Mouse (Mus musculus): ENCODE data around the gene Cyfip2.

Gene Cyfip2

DNA sequence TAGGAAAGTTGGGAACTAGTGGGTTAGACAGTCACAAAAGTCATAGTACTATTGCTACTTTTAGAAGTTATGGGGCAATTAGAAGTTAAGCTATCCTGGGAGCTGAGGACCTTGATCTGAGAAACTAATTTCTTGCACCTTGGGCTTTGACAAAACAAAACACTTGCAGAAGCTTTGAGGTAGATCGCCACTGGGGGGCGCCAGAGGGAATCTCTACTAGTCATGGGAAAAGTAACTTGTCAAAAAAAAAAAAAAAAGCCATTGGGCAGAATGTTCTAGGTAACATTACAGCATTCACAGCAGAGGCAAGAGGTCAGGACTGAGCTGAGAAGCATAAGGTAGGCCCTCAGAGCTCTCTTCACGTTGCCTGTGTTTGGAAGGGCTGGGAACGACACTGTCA lies 75.7 kb downstream of the Cyfip2 start:
- DNase-seq (ENCODE audit: low spot score): peak; percentile 74

DNA sequence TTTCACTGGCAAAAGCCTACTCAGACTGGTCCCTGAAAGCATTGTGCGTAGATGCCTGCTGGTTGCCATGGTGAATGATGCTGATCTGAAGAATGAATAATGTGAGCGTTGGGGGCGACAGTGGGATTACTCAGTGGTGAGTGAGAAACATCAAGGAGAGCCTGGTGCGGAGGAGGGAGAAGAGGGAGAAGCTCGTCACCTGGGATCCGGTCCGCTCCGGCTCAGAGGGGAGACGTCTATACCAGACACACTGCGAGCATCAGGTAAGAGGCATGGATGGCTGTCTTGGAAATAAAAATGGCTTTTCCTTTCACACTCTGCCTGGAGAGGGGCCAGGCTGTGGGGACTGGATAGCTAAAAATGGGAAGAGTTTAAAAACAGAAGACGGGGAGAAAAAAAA lies 77.3 kb downstream of the Cyfip2 start, which contains the start of gene Fndc9:
Gene Fndc9 (plus strand): TSS at position 198 of the 400 bp plus-strand sequence.
- DNase-seq (ENCODE audit: low spot score): peak; percentile 46

- DNase-seq (ENCODE audit: low spot score): no peak
Observed at GRCm38 (mm10) chr11:46233966-46234365, 78.7 kb downstream of the Cyfip2 start.

DNA sequence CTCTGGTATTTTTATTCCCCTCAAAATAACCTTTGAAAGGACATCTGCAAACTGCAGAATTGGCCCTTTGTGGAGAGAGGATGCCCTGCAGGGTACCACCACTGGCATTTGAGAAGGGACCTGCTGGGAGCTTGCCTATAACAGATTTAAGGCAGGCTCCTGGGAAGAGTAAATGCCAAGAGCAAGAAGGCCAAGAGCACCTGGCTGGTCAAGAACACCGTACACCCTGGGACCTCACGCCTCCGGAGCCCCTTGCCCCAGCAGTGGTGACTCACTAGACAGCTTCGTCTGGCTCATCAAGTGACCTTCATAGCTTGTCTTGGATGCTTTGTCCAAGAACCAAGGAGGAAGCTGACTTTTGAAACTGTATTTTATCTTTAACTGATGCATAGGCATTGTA lies 79.9 kb downstream of the Cyfip2 start:
- DNase-seq (ENCODE audit: low spot score): no peak

GRCm38 (mm10) chr11:46230184-46230583 lies 82.5 kb downstream of the Cyfip2 start:
- no peak for DNase-seq (ENCODE audit: low spot score)

GRCm38 (mm10) chr11:46225345-46225744 lies 87.3 kb downstream of the Cyfip2 start:
- no peak for DNase-seq (ENCODE audit: low spot score)

GRCm38 (mm10) chr11:46223575-46223974 lies 89.1 kb downstream of the Cyfip2 start:
- peak; percentile 25 for DNase-seq (ENCODE audit: low spot score)

GRCm38 (mm10) chr11:46220211-46220610 lies 92.4 kb downstream of the Cyfip2 start:
- DNase-seq (ENCODE audit: low spot score): no peak

DNA sequence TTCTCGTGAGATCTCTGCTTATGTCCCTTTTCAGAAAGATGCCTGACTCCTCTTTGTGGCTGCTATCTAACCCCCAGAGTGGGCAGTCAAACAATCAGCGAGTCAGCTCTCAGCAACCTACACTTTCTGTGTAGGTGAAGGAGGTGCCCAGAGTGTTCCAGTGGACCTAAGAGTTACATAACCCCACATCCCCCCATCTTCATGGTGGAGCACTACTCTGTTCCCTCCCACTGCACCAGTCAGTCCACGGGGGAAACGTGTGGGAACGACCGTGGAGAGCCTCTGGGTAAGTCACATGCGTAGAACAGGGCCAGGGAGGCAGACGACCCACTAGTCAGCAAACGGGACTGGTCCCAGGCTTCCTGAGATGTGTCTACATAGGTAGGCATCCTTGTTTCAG lies 93.3 kb downstream of the Cyfip2 start:
- no peak for DNase-seq (ENCODE audit: low spot score)

DNA sequence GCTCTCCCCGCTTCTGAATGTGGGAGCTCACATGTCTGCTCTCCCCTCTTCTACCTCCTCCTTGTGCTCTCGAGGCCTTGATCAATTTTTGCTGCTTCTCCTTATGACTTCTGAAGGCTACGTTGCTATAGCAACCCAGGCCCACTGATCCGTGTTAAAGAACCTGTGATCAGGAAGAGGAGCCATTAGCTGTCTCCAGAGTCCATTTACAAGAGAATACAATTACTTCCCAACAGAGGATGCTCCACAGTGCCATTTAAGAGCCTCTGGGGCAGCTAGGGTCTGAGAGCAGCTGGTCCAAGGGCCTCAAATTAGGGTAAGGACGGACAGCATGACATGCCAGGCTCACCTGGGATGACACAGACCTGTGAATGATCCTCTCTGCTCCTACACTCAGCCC lies 94.1 kb downstream of the Cyfip2 start:
- peak; percentile 68 for DNase-seq (ENCODE audit: low spot score)

GRCm38 (mm10) chr11:46217686-46218085 lies 95.0 kb downstream of the Cyfip2 start:
- no peak for DNase-seq (ENCODE audit: low spot score)

DNA sequence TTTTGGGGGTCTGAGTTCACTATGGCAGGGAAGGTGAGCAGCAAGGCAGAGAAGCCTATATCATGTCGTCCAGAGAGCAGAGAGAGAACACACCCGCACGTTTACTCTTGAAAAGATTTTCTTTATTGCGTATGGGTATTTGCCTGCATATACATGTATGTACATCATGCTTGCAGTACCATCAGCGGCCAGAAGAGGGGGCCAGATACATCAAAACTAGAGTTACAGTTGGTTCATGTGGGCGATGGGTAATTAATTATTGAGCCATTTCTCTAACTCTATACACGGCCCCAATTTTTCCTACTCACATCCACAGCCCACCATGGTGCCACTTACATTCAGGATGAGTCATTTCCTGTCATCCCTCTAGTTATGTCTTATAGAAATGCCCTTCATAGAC lies 96.0 kb downstream of the Cyfip2 start:
- DNase-seq (ENCODE audit: low spot score): peak; percentile 77

DNA sequence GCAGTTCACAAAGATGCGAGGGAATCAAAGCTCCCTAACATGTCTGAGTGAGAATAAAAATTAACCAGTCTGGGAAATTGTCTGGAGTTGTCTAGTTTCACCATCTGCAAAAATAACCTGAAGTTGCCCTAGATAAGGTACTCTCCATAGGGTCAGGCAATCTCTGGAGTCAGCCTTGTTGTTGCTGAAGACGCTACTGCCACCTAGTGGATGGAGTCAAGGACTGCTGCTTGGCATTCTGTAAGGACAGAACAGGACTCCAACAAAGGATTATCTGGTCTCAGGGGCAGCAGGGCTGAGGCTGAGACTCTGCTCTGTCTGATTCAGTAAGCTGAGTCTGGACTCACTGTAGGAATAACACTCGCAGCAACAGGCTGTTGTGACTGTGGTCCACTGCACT lies 97.3 kb downstream of the Cyfip2 start:
- peak; percentile 92 for DNase-seq (ENCODE audit: low spot score)

DNA sequence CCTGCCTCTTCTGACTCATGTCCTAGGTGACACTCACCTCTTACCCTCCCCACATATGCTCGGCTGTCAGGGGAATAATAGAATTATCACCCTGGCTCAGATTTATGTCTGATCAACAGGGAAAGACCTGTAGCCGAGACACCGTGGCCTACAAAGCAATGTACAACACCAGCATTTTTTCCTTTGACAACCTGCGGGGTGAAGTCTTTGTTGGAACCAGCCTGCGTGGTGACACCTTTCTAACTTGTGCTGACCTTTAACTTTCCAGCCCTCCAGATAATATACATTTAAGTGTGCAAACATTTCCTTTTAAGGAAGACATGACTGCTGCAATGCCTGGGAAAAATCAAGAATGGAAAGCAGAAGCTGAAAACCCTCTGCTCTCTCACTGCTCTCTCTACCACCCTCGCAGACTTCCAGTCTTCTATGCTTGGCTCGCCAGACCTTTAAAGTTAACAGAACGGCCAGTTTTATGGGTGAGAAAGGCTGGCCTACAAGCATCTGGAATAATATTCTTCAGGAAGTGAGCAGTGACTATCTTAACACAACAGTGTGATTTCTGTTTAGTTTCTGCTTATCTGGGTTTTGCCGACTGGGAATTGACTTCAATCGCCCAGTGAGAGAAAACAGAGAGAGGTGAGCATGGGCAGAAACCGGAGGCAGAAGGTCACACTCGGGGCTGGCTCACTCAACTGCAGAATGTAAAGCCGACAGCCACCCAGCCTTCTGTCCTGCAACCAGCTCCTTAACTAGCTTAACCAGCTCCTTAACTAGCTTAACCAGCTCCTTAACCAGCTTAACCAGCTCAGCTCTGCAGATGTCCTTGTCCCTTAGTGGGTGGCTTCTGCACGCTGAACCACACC lies 98.1 kb downstream of the Cyfip2 start:
- no peak for DNase-seq (ENCODE audit: low spot score)

DNA sequence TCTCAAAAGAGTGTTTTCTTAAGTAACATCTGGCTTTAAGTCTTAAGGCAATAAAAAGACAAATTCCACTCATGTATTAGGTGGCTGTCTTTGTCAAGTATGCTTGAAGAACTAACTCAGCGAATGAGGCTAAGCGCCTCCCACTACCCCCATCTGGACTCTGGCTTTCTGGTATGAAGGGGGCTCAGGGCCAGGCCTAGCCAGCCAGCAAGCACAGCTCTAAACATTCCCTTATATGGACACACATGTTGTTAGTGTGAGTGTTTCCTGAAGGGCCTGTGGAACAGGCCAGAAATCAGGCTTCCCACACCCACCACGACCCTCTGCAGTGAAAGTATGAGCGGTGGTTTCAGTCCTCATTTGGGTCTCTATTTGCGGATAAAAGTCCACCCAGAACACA lies 98.8 kb downstream of the Cyfip2 start:
- DNase-seq (ENCODE audit: low spot score): no peak

DNA sequence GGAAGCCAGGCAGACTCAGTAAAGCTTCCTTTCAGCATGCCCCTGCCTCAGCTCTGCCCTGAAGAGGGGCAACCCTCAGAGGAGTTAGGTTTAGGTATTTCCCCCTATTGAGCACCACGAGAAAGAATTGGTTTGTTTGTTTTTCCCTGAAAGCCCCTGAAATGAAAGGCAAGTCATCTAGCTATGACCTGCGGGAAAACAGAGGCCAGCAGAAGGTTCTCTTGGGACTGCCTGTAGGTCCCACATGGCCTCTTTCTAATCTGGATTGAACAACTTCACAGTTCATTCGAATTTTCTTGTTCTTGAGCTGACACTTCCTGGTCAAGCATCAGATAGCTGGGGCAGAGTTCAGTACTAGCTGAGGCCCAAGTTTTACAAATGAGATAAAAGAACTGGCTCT lies 100.8 kb downstream of the Cyfip2 start:
- no peak for DNase-seq (ENCODE audit: low spot score)

GRCm38 (mm10) chr11:46209884-46210283 lies 102.8 kb downstream of the Cyfip2 start:
- DNase-seq (ENCODE audit: low spot score): no peak

GRCm38 (mm10) chr11:46205639-46206409 lies 106.8 kb downstream of the Cyfip2 start:
- no peak for DNase-seq (ENCODE audit: low spot score)

DNA sequence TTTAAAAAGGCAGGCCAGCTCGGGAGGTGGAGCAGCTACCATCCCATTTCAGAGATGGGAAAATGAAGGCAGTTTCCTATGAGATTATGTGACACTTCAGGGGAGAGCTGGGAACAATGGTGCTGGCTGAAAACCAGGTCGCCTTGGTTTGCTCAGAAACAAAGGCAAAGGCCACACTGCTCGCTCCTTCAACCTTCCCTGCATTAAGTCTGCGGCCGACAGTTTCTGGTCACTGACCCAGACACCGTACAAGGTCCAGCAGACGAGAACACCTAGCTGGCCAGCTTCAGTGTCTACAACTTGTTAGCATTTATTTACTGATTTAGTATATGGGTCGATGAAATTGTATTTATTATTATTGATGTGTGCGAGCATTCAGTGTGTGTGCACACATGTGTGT lies 107.8 kb downstream of the Cyfip2 start:
- DNase-seq (ENCODE audit: low spot score): no peak

DNA sequence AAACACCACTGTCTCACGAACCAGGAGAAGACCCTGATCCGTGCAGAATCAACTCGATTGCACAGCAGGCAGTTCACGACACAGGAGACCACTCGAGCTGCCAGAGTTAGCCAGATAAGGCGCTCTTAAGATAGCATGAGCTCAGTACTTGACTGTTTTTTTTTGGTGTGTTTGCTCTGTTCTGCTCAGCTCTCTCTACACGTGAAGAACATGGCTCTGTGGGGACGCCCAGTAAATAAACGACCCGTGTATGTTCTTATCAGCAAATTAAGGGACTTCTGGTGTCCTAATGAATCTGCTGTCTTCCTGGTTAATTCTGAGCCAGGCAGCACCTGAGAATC lies 110.1 kb downstream of the Cyfip2 start:
- DNase-seq (ENCODE audit: low spot score): no peak

DNA sequence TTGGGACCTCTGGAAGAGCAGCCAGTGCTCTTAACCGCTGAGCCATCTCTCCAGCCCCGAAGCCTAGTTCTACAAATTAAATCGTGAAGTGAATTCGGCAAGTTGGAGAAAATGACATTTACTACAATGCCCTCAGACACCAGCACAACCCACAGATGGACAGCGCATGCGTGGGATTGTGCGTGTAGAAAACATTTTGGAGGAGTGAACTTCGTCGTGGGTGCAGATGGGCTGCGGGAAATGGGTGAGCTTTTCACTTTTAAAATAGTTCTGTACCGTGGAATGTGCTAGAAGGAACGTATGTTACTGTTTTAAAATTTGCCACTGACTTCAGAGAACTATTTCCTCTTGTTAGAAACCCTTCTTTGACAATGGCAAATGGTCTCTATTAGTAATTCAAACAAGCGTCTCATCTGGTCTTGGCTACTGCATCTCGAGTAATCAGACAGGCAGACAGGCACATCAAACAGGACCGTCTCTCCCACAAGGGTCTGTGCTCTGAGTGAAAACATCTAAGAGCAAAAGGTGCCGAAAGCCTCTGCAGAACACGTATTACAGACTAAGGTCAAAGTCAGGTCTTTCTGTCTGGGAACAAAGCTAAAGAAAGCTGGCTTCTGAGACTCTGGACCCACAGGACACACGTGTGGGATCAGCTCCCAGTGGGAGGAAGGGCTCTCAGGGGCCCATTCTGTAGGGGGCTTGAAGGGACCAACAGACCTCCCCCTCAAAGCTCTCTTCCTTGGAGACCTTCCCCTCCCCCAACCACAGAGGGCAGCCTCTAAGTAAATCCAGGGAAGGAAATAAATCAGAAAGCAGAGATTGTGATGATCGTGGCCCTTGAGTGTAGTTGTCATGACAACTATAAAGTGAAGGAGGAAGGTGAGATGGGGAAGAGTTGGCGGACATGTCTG lies 110.8 kb downstream of the Cyfip2 start:
- DNase-seq (ENCODE audit: low spot score): no peak

- no peak for DNase-seq (ENCODE audit: low spot score)
Observed at GRCm38 (mm10) chr11:46200664-46201063, 112.0 kb downstream of the Cyfip2 start.
